Mouse (Mus musculus) gastrocnemius, postnatal 25 days (tissue): Measurements from ENCODE around the gene Plk5. TPM values are rescaled to one million over a fixed set of nuclear protein-coding genes. Genes with fewer than 3 reads are reported as not detected.

ENCODE experiments used
- microRNA-seq, 2 experiments: library from miRNA; unstranded; fragments of <30 nt; microRNA quantifications; one replicate each; pipeline ENCODE4 v1.2.0; 2021; ENCODE audit warnings: borderline replicate concordance in 2 of 2
- total RNA-seq, 2 experiments: library from RNA; stranded (reverse); gene quantifications; 1 replicate in 1 of 2; 2 replicates in 1 of 2; pipeline ENCODE4 v1.2.3; 2021

Plk5 gene
- total RNA-seq, 2 experiments from 2014 or later: 0.13 TPM

Small RNA genes lying within 50 kb of the gene (microRNA-seq; reads per million reads assigned to microRNA genes)
- 0 reads per million in 2 experiments for gene Gm22721

Other genes with a start within 250 kb of the Plk5 start
- gene Stk11, start 240.7 kb upstream of the Plk5 start, total RNA-seq: 100 to 1,000 TPM in 1 of 2 experiments, 10 to 100 TPM in 1; 99.8 to 120 TPM
- gene Atp5d, start 217.8 kb upstream of the Plk5 start, total RNA-seq: 100 to 1,000 TPM; 634 to 665 TPM
- 1 to 10 TPM; 1.2 to 1.6 TPM for gene Cbarp, start 215.6 kb upstream of the Plk5 start, total RNA-seq
- 10 to 100 TPM; 33.7 to 34.8 TPM for gene Midn, start 208.2 kb upstream of the Plk5 start, total RNA-seq
- gene Cirbp, start 190.5 kb upstream of the Plk5 start, total RNA-seq: 10 to 100 TPM; 17.3 to 21.4 TPM
- gene 1600002K03Rik, start 183.5 kb upstream of the Plk5 start, total RNA-seq: 1 to 10 TPM; 5.1 to 5.9 TPM
- gene Efna2, start 177.0 kb upstream of the Plk5 start, total RNA-seq: under 1 TPM; 0.26 to 0.54 TPM
- gene Mum1, start 130.0 kb upstream of the Plk5 start, total RNA-seq: 10 to 100 TPM; 14.5 to 14.8 TPM
- 100 to 1,000 TPM; 508 to 524 TPM for gene Ndufs7, start 107.3 kb upstream of the Plk5 start, total RNA-seq
- 10 to 100 TPM; 50.9 to 53.1 TPM for gene Gamt, start 95.4 kb upstream of the Plk5 start, total RNA-seq
- gene Dazap1, start 95.0 kb upstream of the Plk5 start, total RNA-seq: 10 to 100 TPM; 40.1 to 43.6 TPM
- 100 to 1,000 TPM; 575 to 593 TPM for gene Rps15, start 64.0 kb upstream of the Plk5 start, total RNA-seq
- under 1 TPM; 0.59 to 0.82 TPM for gene Apc2, start 60.5 kb upstream of the Plk5 start, total RNA-seq
- gene 2310011J03Rik, start 35.9 kb upstream of the Plk5 start, total RNA-seq: 1 to 10 TPM; 6.5 to 7.0 TPM
- 1 to 10 TPM in 1 of 2 experiments, under 1 TPM in 1; 0.84 to 1.1 TPM for gene Pcsk4, start 27.0 kb upstream of the Plk5 start, total RNA-seq
- 1 to 10 TPM; 1.1 to 2.8 TPM for gene Reep6, start 26.5 kb upstream of the Plk5 start, total RNA-seq
- 10 to 100 TPM; 38.8 to 70.8 TPM for gene Adamtsl5, start 8.0 kb upstream of the Plk5 start, total RNA-seq
- 1 to 10 TPM; 3.9 to 4.3 TPM for gene Mex3d, start 31.2 kb downstream of the Plk5 start, total RNA-seq
- 10 to 100 TPM; 78.7 to 93.6 TPM for gene Mbd3, start 43.1 kb downstream of the Plk5 start, total RNA-seq
- gene Uqcr11, start 50.4 kb downstream of the Plk5 start, total RNA-seq: 100 to 1,000 TPM; 913 to 952 TPM
- gene Tcf3, start 77.2 kb downstream of the Plk5 start, total RNA-seq: 10 to 100 TPM; 11.1 to 13.8 TPM
- gene Onecut3, start 138.4 kb downstream of the Plk5 start, total RNA-seq: not detected
- not detected for gene Atp8b3, start 182.7 kb downstream of the Plk5 start, total RNA-seq
- gene Rexo1, start 205.1 kb downstream of the Plk5 start, total RNA-seq: 1 to 10 TPM; 8.4 to 9.3 TPM
- 1 to 10 TPM; 1.2 to 2.0 TPM for gene Klf16, start 220.9 kb downstream of the Plk5 start, total RNA-seq
- gene Abhd17a, start 233.9 kb downstream of the Plk5 start, total RNA-seq: 10 to 100 TPM; 53.8 to 58.8 TPM
- 10 to 100 TPM; 14.3 to 18.4 TPM for gene Scamp4, start 246.4 kb downstream of the Plk5 start, total RNA-seq
- gene Adat3, start 246.4 kb downstream of the Plk5 start, total RNA-seq: 1 to 10 TPM in 1 of 2 experiments, under 1 TPM in 1; 0.92 to 1.2 TPM
- under 1 TPM; 0.21 to 0.33 TPM for gene Gm49322, start 249.6 kb downstream of the Plk5 start, total RNA-seq